ENCODE assay signal across 8 mouse cellular contexts in the genomic region with DNA sequence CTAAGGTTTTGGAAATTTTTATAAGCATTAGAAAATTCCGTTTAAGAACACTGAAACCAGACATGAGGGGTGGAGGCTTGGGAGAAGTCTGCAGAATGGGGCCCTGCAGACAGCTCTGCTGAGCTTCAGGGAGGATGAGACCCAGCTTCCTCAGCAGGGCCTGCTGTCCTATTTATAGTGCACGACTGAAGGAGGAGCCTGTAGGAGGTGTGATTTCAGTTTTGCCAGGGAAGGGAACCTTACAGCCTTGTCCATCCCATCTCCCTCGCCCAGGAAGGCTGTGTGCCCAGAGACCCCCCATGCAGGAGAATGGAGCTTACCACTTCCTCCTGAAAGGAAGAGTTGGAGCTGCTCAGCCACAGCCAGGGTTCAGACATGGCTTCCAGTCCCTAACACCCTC. TPM values are rescaled to one million over a fixed set of nuclear protein-coding genes. Genes with fewer than 3 reads are reported as not detected.
A peak's percentile ranks its signal among the peaks of the same experiment; 100 is the strongest.
DNase-seq lines count a peak whose midpoint lies in the region; ATAC-seq lines count a peak whose summit lies in the region.

No protein-coding gene starts in this region.

- intact Hi-C loops in gastrocnemius, postnatal 14 days (cut with DNase I; ENCODE audit: low total_unique reads), result no loop called here

- ATAC-seq in forebrain, embryonic 15.5 days (replicated peaks), result peak; percentile 33

- 0 out of 2 replicates have a peak, but pooled peaks cover 4% of the 10 kb centered on the region for H3K27me3 ChIP-seq in forebrain, embryonic 15.5 days

- H3K4me2 ChIP-seq in forebrain, embryonic 15.5 days (replicated peaks), result peak overlapping the region; percentile 98

- peaks cover 15% of the 10 kb centered on the region for H3K4me1 ChIP-seq in forebrain, embryonic 15.5 days

- peak overlapping the region; percentile 64 for H3K9ac ChIP-seq in forebrain, embryonic 15.5 days (replicated peaks)

- H3K9me3 ChIP-seq in forebrain, embryonic 15.5 days, result no peaks in the 10 kb centered on the region

- WGBS in forebrain, embryonic 15.5 days, result 11% methylated on average over 3 of the region's 3 CpGs

- peak overlapping the region; percentile 71 for H3K4me3 ChIP-seq in forebrain, embryonic 15.5 days

- peak; percentile 15 for DNase-seq in urinary bladder, adult 2 months (ENCODE audit: low spot score)
- DNase-seq in urinary bladder, postnatal 14 days (ENCODE audit: low spot score), result no peak
- peak; percentile 53 to 58 for DNase-seq in left cerebral cortex, adult 8-10 months (ENCODE audit: low spot score in 2 of 2)
- DNase-seq in naive thymus-derived CD4-positive, alpha-beta T cell, adult 2 months (ENCODE audit: low read depth), result peak; percentile 6
- no peak for DNase-seq in embryo, embryonic 10.5 days (ENCODE audit: low spot score)
- DNase-seq in gastrocnemius, postnatal 14 days, result no peak
- DNase-seq in spleen, postnatal 4 days (ENCODE audit: low spot score in 2 of 2), result no peak

- H3K27ac ChIP-seq in forebrain, embryonic 15.5 days (replicated peaks), result peak overlapping the region; percentile 69

- no peaks in the 10 kb centered on the region for H3K36me3 ChIP-seq in forebrain, embryonic 15.5 days

RNA-seq across cellular contexts. Expression of gene Tppp, which starts 1.5 kb away (rescaled TPM):
- polyA plus RNA-seq in urinary bladder, adult 2 months (2012; rRNA removed), result 21.2 and 26.5 TPM in 2 replicates
- polyA plus RNA-seq in forebrain, embryonic 15.5 days (2015; fragmentation: Nextera tagmentation; extraction: Ambion mirVana), result 7.1 and 7.5 TPM in 2 replicates
- 100 to 1,000 TPM; 315 to 345 (median 329) TPM for total RNA-seq in left cerebral cortex, adult 8-10 months (2022)
- 1 to 10 TPM; 5.8 to 5.9 TPM for total RNA-seq in gastrocnemius, postnatal 14 days (2021)

RNA-seq across cellular contexts. Expression of gene Zdhhc11, which starts 47.0 kb away (rescaled TPM):
- not detected in 2 replicates for polyA plus RNA-seq in urinary bladder, adult 2 months (2012; rRNA removed)
- not detected in 2 replicates for polyA plus RNA-seq in forebrain, embryonic 15.5 days (2015; fragmentation: Nextera tagmentation; extraction: Ambion mirVana)
- not detected for total RNA-seq in left cerebral cortex, adult 8-10 months (2022)
- not detected for total RNA-seq in gastrocnemius, postnatal 14 days (2021)

RNA-seq across cellular contexts. Expression of gene Cep72, which starts 51.4 kb away (rescaled TPM):
- 4.2 and 5.2 TPM in 2 replicates for polyA plus RNA-seq in urinary bladder, adult 2 months (2012; rRNA removed)
- polyA plus RNA-seq in forebrain, embryonic 15.5 days (2015; fragmentation: Nextera tagmentation; extraction: Ambion mirVana), result 11.3 and 13.1 TPM in 2 replicates
- total RNA-seq in left cerebral cortex, adult 8-10 months (2022), result 1 to 10 TPM; 2.6 to 3.7 (median 2.9) TPM
- total RNA-seq in gastrocnemius, postnatal 14 days (2021), result 1 to 10 TPM; 1.6 to 2.6 TPM

Comparison
In these comparisons a context has a peak if more than half of its experiments do, and no peak if none do; other contexts are left out.
1. DNase-seq: peak in urinary bladder, adult 2 months (single experiment), left cerebral cortex, adult 8-10 months (2 of 2) and naive thymus-derived CD4-positive, alpha-beta T cell, adult 2 months (single experiment); none in urinary bladder, postnatal 14 days (single experiment), embryo, embryonic 10.5 days (single experiment), gastrocnemius, postnatal 14 days (single experiment) and spleen, postnatal 4 days (0 of 2).
2. RNA of gene Tppp, which starts 1.5 kb away (total RNA-seq): 315 to 345 TPM in left cerebral cortex, adult 8-10 months; 5.8 to 5.9 TPM in gastrocnemius, postnatal 14 days; every median in the first group is over 10 times any median in the second.